Mouse (Mus musculus): ENCODE data around the gene Celf6.

The Celf6 gene

GRCm38 (mm10) chr9:59588252-59588651 is 10.5 kb downstream of the Celf6 start:
- DNase-seq (ENCODE audit: low spot score in 2 of 2), result no peak

DNA sequence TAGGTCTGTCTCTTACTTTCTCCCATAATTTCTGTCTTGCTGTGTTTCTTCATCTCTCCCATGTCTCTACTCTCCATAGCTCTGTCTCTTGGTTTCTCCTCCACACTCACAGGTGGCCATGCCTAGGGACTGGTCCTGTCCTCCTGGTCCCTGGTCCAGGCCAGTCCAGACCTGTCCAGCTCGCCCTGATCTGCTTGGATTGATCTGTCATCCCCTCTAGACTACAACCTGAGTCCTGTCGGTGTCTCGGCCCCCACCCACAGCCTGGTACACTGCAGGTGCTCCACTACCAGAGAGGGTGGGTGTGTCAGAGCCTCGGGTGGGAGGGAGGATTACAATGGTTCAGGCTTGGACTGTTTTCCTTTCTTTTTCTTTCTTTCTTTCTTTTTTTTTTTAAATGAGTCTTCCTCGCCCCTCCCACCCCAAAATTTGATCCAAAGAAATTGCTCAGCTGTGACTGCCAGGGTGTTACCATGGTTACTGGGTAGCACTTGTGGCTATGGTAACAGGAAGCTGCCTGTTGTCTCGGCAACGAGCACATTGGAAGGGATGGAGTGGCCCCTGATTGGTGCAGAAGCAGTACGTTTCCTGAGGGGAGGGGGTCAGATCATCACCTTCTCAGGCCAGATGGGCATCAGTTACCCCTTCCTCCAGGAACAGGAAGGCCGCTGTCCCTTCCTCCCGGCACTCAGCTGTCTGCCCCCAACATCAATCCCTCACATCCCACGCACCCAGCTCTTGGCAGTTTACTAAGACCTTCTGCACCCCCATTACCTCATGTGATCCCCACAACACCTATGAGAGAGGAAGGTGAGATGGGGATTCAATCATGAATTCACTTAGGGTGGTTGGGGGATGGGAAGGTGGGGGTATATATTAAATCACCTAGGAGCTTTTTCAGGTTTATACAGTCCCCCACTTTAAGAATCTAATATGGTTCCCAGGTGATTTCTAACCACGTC is 11.3 kb downstream of the Celf6 start:
- no peak for DNase-seq (ENCODE audit: low spot score in 2 of 2)

- no peak for DNase-seq (ENCODE audit: low spot score in 2 of 2)
These were observed 12.2 kb downstream of the Celf6 start for GRCm38 (mm10) chr9:59589703-59590439.

DNA sequence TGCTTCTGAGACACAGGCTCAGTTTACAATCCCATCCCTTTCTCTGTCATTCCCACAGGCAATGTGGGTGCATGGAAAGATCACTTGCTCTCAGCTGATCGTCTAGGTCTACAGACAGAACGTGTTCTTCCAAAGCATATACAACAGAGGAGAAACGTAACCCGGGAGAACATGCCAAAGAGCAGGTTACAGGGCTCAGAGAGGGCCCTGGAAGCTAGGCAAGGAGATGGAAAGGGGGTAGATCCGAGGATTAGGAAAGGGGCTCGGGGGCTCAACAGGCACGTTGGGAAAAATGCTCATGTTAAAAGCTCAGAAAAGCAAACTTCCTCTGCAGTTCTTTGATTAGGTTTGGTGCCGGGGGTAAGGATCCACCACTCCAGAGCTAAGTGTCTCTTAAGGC is 23.9 kb downstream of the Celf6 start:
- DNase-seq (ENCODE audit: low spot score in 2 of 2), result no peak

- DNase-seq (ENCODE audit: low spot score in 2 of 2), result no peak
These were observed 28.2 kb downstream of the Celf6 start for GRCm38 (mm10) chr9:59605967-59606366.

- DNase-seq (ENCODE audit: low spot score in 2 of 2), result no peak
These were observed 33.2 kb downstream of the Celf6 start for GRCm38 (mm10) chr9:59610950-59611349.

GRCm38 (mm10) chr9:59615797-59616196 is 38.1 kb downstream of the Celf6 start:
- DNase-seq (ENCODE audit: low spot score in 2 of 2), result no peak

GRCm38 (mm10) chr9:59616622-59617306 is 39.0 kb downstream of the Celf6 start, which contains the start of gene Parp6:
Gene Parp6, plus strand, starts transcription at chr9:59617284.
- DNase-seq (ENCODE audit: low spot score in 2 of 2), result peak; percentile 94 to 100

GRCm38 (mm10) chr9:59617307-59617973 is 39.7 kb downstream of the Celf6 start:
- peak in 1 of 2 experiments; percentile 8 for DNase-seq (ENCODE audit: low spot score in 2 of 2)

- DNase-seq (ENCODE audit: low spot score in 2 of 2), result no peak
These were observed 60.7 kb downstream of the Celf6 start for GRCm38 (mm10) chr9:59638372-59638771.

DNA sequence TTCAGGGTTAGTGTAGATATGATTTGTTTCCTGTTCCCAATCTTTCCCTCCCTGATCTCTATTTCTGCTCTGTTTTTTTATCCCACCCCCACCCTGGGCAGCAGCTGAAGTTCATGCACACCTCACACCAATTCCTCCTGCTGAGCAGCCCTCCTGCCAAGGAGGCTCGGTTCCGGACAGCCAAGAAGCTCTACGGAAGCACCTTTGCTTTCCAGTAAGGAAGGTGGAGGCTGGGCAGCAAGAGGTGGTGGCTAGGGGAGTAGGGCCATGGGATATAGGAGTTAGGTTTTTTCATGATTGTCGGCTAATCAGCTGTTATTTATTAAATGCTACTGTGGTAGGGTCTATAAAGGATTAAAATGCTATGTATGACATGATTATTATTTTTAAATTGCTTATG is 62.2 kb downstream of the Celf6 start:
- no peak for DNase-seq (ENCODE audit: low spot score in 2 of 2)

GRCm38 (mm10) chr9:59641320-59641719 is 63.6 kb downstream of the Celf6 start:
- no peak for DNase-seq (ENCODE audit: low spot score in 2 of 2)

- DNase-seq (ENCODE audit: low spot score in 2 of 2), result no peak
These were observed 72.2 kb downstream of the Celf6 start for GRCm38 (mm10) chr9:59649911-59650310.

DNA sequence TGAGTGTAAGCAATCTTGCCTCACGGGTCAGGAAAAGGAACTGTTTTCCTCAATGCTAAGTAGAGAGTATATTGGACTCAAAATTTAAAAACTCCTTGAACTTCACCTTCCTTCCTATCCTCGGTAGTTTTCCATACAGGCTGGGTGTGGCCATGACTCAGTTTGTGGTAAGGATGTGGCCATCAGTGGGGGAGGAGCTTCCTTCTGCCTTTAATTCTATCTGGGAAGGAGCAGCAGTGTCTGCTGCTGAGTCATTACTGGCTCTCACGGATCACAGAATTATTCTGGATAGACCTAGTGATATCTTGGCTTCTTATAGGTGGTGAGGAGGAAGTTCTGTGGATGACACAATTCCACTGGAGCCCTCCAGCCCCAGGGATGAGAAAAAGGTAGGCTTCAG is 75.7 kb downstream of the Celf6 start:
- peak in 1 of 2 experiments; percentile 63 for DNase-seq (ENCODE audit: low spot score in 2 of 2)

- DNase-seq (ENCODE audit: low spot score in 2 of 2), result no peak
These were observed 76.8 kb downstream of the Celf6 start for GRCm38 (mm10) chr9:59654450-59654983.

DNA sequence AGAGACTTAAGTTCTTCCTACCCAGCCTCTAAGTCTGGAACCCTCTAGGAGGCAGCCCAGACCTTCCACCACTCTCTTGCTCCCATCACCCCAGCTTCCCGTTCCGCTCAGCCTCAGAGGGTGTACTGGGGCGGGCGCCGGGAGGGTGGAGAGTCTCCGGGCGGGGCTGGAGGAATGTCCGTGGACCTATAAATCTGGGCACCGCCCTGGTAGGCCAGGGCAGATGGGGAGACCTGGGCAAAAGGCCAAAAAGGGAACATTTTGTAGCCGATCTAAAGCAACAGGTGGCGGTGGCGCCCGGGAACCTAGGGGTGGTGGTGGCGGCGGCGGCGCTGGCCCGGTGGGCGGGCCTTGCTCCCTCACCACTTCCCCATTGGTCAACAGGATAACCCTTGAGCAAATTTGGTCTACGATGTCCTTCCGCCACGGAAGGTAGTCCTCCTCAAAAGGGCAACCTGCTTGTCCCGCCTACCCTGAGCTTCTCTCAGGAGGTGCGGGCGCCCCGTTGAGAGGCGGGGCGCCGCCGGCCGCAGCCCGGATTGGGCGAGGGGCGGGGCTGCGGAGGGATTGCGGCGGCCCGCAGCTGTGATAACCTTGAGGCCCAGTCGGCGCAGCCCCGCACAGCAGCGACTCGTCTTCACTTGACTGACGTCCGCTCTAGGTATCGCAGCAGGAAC is 78.4 kb downstream of the Celf6 start, which contains the start of gene Pkm:
TSS of gene Pkm (plus strand) at position 411 of the 677 bp plus-strand sequence.
- peak; percentile 94 to 96 for DNase-seq (ENCODE audit: low spot score in 2 of 2)
